Mouse (Mus musculus) thymus, adult 2 months (tissue): ENCODE data around the gene Pknox2.

Experiments used
- CTCF ChIP-seq: fragments of 200-500 bp; IDR thresholded peaks from 2 replicates; pipeline ENCODE4 v1.5.1; 2012; ENCODE audit warnings: mild to moderate bottlenecking, control low read depth, low read length, moderate library complexity, borderline replicate concordance; ENCODE audit not compliant: control insufficient read depth, poor library complexity, insufficient read depth; ENCODE audit errors: extremely low read depth
- POLR2A ChIP-seq: fragments of 200-500 bp; IDR thresholded peaks from 2 replicates; pipeline ENCODE4 v1.6.1; 2012; ENCODE audit warnings: mild to moderate bottlenecking, low read length, control low read depth, moderate library complexity; ENCODE audit not compliant: control insufficient read depth, poor library complexity, insufficient read depth; ENCODE audit errors: extremely low read depth

GRCm38 (mm10) chr9:37120801-37121200, 26.4 kb downstream of the Pknox2 start:
- TF ChIP-seq CTCF (no peak), POLR2A (no peak)
